Mouse (Mus musculus) neutrophil, adult 83 days (primary cell): Measurements from ENCODE around the gene Clrn3. TPM values are rescaled to one million over a fixed set of nuclear protein-coding genes. Genes with fewer than 3 reads are reported as not detected.

Experiments used
- total RNA-seq, 2 experiments: library from RNA; stranded (reverse); gene quantifications; one replicate each; pipeline ENCODE4 v1.2.4; 2023

The Clrn3 gene
- not detected for total RNA-seq

DNA sequence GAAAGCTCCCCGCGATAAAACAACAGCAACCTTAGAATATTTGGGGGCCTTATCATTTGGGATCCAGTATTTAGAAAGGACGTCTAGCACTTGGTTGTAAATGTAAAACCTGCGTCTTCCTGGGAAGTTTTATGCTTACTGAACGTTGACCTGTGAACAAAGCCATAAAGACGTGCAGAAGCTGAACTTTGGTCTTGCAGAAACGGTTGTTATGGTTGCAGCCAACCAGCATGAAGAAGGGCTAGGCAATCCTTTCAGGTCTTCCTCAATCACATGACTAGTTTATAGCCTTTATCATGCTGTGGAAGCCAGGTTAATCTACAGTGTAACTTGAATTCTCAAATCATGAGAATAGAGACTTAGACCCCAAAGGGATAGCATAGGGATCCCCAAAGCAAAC lies at the start of gene Clrn3:
Gene Clrn3, minus strand, starts transcription at position 140 of the 400 bp plus-strand sequence.

DNA sequence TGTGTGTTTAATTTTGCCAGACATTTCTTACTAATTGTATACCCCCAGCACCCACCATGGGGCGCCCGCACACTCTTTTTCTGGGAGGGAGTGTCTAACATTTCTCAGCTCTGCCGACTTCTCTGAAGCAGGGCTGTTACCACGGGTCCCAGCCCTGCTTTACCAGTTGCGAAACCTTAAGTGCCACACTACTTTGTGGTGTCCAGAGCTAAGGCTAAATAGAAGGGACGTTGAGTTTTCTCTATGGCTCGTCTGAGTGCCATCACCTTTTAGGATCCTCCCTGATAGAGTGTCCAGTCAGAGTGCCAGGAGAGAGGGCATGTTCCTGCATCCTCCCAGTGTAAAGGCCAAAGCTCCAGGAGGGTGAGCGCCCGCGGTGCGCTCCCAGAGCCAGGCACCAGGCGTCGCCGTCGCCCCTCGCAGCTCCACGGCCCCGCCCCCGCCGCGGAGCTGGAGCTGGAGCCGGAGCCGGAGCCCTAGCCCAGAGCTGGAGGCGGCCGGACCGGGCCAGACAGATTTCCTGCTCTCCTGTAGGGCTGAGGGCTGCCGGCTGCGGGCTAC lies 9.0 kb upstream of the Clrn3 start, which contains the start of gene Ptpre:
Gene Ptpre, plus strand, starts transcription at position 141 of the 561 bp plus-strand sequence.

Other genes with a start within 250 kb of the Clrn3 start
- gene Foxi2, start 118.3 kb downstream of the Clrn3 start, total RNA-seq = not detected
- gene Ptpre, start 8.8 kb upstream of the Clrn3 start, total RNA-seq = 100 to 1,000 TPM; 149 to 152 TPM
- 100 to 1,000 TPM; 267 to 293 TPM for gene Mki67, start 187.7 kb upstream of the Clrn3 start, total RNA-seq